Mouse (Mus musculus): ENCODE results near the gene 3110018I06Rik. TPM values are rescaled to one million over a fixed set of nuclear protein-coding genes. Genes with fewer than 3 reads are reported as not detected.
A peak's percentile ranks its signal among the peaks of the same experiment; 100 is the strongest.

Gene 3110018I06Rik
- polyA plus RNA-seq (2016; fragmentation: Nextera tagmentation; extraction: Ambion mirVana): not detected in 2 replicates

DNA sequence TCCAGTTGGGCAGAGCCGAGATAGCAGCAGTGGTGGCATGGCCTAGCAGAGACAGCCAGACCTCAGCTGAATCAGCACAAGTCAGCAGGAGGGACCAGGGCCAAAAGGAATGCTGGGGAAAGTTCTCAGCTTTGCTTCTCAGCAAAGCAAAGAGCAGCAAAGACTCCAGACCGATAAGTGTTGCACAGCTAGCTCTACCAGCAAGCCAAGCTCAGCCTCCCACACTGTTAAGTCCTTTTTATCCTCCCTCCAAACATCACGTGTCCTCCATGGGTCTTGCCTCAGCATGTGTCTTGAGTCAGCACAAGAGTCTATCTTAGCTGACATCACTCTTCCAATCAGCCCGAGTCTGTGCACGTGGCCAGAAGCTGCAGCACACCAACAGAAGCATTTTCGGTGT lies at the start of gene 3110018I06Rik:
TSS of gene 3110018I06Rik (plus strand) at position 262 of the 400 bp plus-strand sequence.
- Histone ChIP-seq H3K4me1 (replicated peaks) (no peaks in the 10 kb centered on the region), H3K36me3 (no peaks in the 10 kb centered on the region), H3K27ac (no peak within 1 kb of the TSS), H3K4me3 (no peak within 1 kb of the TSS), H3K27me3 (ENCODE audit: insufficient read depth, poor library complexity, severe bottlenecking) (no peaks in the 10 kb centered on the region), H3K9me3 (peaks cover 4% of the 10 kb centered on the region; the same call in 1 of the 2 replicates)
- 90% methylated on average over 6 of the region's 6 CpGs for WGBS
- DNase-seq (ENCODE audit: low spot score): no peak

DNA sequence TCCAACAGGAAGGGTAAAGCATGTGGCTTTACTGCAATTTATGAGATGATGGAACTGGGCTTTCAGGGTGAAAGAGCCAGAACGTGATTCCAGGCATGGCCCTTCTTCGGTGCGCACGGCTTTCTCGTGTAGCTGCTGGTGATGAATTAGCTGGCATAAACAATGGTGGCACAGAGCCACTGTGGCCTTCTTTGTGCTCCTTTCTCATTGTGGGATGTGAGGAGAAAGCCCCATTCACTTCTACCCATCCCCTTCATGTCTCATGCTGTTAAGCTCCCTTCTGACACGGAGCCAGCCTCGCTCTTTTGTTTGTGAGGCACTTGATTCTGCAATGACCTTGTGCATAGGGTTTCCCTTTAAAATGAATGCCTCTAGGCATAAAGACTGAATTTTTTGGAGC lies 43.8 kb upstream of the 3110018I06Rik start:
- 51% methylated on average over 7 of the region's 7 CpGs for whole genome bisulfite sequencing

DNA sequence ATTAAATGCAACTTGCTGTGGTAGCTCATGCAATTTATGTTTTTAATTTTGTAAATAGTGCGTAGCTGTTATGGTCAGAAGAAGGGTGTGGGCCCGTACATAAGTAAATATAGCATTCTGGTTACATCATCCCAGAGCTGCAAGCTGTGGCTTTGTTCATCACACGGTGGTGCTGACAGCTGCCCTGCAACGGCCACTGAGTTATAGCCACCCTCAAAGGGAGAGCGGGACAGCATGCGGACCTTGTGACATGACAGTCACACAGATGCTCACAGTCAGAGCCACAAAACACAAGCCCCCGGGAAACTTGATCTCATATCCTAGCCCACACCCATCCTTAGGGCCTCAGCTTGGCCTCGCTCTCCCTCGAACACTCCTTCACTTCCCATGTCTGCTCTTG lies 30.6 kb upstream of the 3110018I06Rik start:
- H3K9me3 ChIP-seq: no peaks in the 10 kb centered on the region
- H3K4me1 ChIP-seq (replicated peaks): peaks cover 10% of the 10 kb centered on the region; the same call in 1 of the 2 replicates
- H3K36me3 ChIP-seq: no peaks in the 10 kb centered on the region
- WGBS: 70% methylated on average over 9 of the region's 9 CpGs
- 0 out of 2 replicates have a peak overlapping the region, but pooled peaks have one; percentile 23 for H3K27ac ChIP-seq
- no peak overlapping the region for H3K4me3 ChIP-seq
- H3K27me3 ChIP-seq (ENCODE audit: insufficient read depth, poor library complexity, severe bottlenecking): 0 out of 2 replicates have a peak, but pooled peaks cover 3% of the 10 kb centered on the region
- DNase-seq (ENCODE audit: low spot score): no peak

More for the DNA sequence above, 43.8 kb upstream of the 3110018I06Rik start:
- no peaks in the 10 kb centered on the region for H3K9me3 ChIP-seq
- H3K36me3 ChIP-seq: no peaks in the 10 kb centered on the region
- H3K27ac ChIP-seq: no peak overlapping the region
- H3K4me1 ChIP-seq (replicated peaks): peaks cover 7% of the 10 kb centered on the region
- H3K4me3 ChIP-seq: no peak overlapping the region
- DNase-seq (ENCODE audit: low spot score): no peak
- no peaks in the 10 kb centered on the region for H3K27me3 ChIP-seq (ENCODE audit: insufficient read depth, poor library complexity, severe bottlenecking)

DNA sequence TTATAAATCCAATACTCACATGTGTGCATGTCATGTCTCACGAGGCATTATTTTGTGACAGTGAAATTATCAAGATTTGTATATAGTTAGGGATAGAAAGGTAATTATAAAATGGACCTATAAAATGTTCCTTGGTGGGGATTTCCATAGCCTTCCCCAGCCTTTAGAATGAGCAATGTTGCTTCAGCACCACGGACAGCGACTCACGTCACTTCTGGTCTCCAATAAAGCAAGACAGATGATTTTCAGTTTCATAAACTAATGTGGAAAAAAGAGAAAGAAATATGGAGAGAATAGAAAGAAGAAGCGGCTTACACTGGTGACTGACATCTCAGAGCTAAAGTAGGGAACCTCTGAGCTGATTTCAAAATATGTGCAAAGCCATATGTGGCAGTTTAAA lies 23.7 kb upstream of the 3110018I06Rik start:
- no peak overlapping the region for H3K4me3 ChIP-seq
- peak; percentile 63 for DNase-seq (ENCODE audit: low spot score)
- no peaks in the 10 kb centered on the region for H3K36me3 ChIP-seq
- H3K27me3 ChIP-seq (ENCODE audit: insufficient read depth, poor library complexity, severe bottlenecking): no peaks in the 10 kb centered on the region
- 27% methylated on average over 5 of the region's 5 CpGs for WGBS
- peaks cover 14% of the 10 kb centered on the region for H3K4me1 ChIP-seq (replicated peaks)
- H3K9me3 ChIP-seq: no peaks in the 10 kb centered on the region
- H3K27ac ChIP-seq: no peak overlapping the region

DNA sequence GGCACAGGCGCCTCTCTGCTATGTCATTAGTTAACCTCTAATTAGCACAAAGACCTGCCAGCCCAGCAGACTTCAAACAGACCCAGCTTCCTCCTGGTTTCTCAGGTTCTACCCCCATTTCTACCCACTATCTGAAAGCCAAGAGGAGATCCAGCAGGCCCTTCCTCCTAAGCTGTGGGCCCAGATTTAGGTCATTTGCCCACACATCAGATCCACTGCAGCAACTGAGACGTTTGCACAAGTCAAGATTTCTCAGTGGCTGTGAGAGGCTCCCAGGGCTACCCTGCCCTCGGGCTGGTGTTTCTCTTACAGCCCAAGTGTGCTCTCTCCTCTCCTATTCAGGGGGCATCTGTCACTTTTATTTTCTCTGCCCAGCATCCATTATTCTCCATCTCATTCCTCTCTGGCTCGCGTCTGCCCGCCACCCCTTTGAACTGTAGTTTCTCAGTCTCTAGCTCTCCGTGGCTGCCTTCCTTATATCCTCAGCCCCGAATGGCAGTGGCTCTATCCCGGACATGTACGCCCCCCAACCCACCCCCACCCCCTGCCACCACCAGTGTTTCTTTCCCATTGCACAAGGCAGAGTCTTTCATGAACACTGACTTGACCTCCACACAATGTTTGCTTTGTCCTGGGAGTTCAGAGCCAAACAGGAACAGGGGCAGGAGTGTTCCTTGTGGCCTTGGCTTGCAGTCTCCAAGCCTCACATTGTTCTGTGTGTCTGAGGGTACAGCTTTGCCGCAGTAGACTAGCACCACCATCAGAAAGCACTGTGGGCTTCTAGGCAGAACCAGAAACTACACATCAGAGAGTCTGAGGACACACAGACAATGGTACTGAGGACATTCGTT lies 11.8 kb upstream of the 3110018I06Rik start:
- no peak overlapping the region for H3K4me3 ChIP-seq
- DNase-seq (ENCODE audit: low spot score): peak; percentile 40
- no peaks in the 10 kb centered on the region for H3K27me3 ChIP-seq (ENCODE audit: insufficient read depth, poor library complexity, severe bottlenecking)
- H3K4me1 ChIP-seq (replicated peaks): peaks cover 34% of the 10 kb centered on the region
- peak overlapping the region; percentile 75 for H3K27ac ChIP-seq
- 38% methylated on average over 12 of the region's 12 CpGs for WGBS
- no peaks in the 10 kb centered on the region for H3K9me3 ChIP-seq
- no peaks in the 10 kb centered on the region for H3K36me3 ChIP-seq

DNA sequence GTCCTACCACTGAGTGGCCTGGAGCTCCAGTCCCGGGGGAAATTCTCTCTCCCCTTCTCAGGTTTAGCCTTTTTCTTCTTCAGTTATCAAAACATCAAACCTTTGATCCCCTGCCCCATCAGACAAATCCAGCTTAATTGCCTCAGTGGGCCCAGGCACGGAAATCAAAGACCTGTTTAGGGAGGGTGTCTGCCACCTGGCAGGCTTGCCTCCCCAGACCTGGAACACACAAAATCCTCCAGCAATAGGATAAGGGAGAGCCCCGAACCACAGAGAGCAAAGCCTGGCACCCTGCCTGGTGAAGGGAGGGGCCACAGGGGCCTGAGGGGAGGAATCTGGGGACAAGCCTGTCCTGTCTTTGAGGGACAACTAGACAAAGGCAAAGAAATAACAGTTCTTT lies 9.1 kb upstream of the 3110018I06Rik start:
- Histone ChIP-seq H3K27ac (peak overlapping the region; percentile 23; the same call in 1 of the 2 replicates), H3K27me3 (ENCODE audit: insufficient read depth, poor library complexity, severe bottlenecking) (no peaks in the 10 kb centered on the region), H3K4me1 (replicated peaks) (peaks cover 34% of the 10 kb centered on the region), H3K4me3 (no peak overlapping the region), H3K9me3 (no peaks in the 10 kb centered on the region), H3K36me3 (no peaks in the 10 kb centered on the region)
- no peak for DNase-seq (ENCODE audit: low spot score)
- 22% methylated on average over 3 of the region's 3 CpGs for WGBS

DNA sequence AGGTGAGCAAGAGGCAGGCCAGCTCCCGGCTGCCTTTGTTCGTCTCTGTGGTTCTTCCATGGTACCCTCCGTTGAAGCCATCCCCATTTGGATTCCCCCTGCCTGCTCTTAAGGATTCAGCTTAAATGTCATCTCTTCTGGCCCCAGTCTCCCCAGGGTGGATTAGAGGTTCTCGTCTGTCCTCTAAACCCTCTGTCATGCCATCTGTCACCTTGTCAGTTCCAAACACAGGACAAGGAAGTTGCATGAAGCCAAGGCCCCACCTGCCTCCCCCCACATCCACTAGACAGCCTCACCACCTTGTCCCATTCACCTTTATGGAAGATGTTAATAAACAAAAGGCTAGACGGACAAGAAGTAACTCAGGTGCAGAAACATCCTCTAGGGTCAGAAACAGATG lies 5.4 kb upstream of the 3110018I06Rik start:
- H3K27ac ChIP-seq: no peak overlapping the region
- H3K9me3 ChIP-seq: peaks cover 4% of the 10 kb centered on the region; the same call in 1 of the 2 replicates
- H3K36me3 ChIP-seq: no peaks in the 10 kb centered on the region
- WGBS: 86% methylated on average over 5 of the region's 5 CpGs
- H3K4me3 ChIP-seq: no peak overlapping the region
- no peak for DNase-seq (ENCODE audit: low spot score)
- peaks cover 9% of the 10 kb centered on the region for H3K4me1 ChIP-seq (replicated peaks)
- H3K27me3 ChIP-seq (ENCODE audit: insufficient read depth, poor library complexity, severe bottlenecking): no peaks in the 10 kb centered on the region

DNA sequence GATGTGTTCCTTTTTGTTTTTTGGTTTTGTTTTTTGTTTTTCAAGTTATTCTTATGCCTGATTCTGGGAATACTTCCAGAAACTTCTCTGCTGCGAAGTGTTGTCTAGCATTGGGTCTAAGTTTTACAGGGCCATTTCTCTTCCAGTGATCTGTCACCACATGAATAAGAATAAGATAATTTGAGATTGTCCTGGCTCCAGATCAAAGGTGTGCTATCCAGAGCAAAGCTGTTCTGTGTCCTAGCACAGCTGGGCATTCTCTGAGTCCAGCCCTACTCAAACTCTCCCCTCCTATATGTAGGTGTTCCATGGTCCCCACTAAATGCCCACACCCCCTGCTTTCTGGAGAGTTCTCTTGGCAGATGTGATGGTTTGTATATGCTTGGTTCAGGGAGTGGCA lies 2.9 kb downstream of the 3110018I06Rik start:
- 98% methylated on average over 1 of the region's 1 CpGs for WGBS
- no peaks in the 10 kb centered on the region for H3K27me3 ChIP-seq (ENCODE audit: insufficient read depth, poor library complexity, severe bottlenecking)
- H3K4me3 ChIP-seq: no peak overlapping the region
- H3K9me3 ChIP-seq: peaks cover 4% of the 10 kb centered on the region; the same call in 1 of the 2 replicates
- no peak for DNase-seq (ENCODE audit: low spot score)
- H3K27ac ChIP-seq: no peak overlapping the region
- no peaks in the 10 kb centered on the region for H3K36me3 ChIP-seq
- no peaks in the 10 kb centered on the region for H3K4me1 ChIP-seq (replicated peaks)

DNA sequence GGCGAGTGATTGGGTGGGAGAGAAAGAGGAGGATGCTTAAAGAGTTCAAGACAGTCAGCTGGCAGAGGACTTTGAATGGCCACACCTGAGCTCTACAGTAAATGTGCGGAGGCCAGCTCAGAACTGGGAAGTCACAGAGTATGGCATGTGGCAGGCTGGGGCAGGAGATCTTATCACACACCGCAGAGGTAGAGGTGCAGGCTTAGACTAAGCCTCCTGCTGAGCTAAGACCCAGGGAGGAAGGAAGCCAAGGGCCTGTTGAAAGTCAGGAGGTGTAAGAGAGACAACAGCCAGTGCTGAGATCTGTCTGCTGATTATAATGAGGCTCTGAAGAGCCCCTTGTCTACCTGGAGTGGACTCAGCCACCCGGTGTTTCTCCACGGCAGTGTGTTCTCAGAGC lies 8.5 kb downstream of the 3110018I06Rik start:
- Histone ChIP-seq H3K27me3 (ENCODE audit: insufficient read depth, poor library complexity, severe bottlenecking) (no peaks in the 10 kb centered on the region), H3K4me3 (no peak overlapping the region), H3K27ac (no peak overlapping the region), H3K4me1 (replicated peaks) (no peaks in the 10 kb centered on the region), H3K36me3 (no peaks in the 10 kb centered on the region), H3K9me3 (no peaks in the 10 kb centered on the region)
- no peak for DNase-seq (ENCODE audit: low spot score)
- 86% methylated on average over 5 of the region's 5 CpGs for WGBS

DNA sequence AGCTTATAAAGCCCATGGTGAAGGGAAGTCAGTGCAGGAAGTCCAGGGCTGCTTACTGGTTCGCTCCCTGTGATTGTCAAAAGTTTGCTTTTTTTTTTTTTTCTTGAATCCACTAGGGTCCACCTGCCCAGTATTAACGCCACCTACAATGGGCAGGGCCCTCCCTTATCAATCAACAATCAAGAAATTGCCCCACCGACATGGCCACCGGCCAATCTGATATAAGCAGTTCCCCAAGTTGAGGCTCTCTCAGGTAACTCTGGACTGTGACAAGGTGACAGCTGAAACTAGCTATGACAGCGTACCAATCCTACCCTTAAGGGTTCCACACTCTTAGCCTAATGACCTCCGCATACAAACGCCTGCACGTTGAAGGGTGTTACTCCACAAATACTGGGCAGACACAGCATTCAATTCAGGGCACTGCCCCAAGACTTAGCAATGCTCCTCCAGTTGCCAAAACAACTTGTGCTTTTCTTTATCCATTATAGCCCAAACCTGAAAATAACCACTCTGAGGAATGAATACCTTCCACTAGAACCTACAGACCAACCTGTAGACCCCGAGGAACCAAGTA lies 21.3 kb downstream of the 3110018I06Rik start:
- no peaks in the 10 kb centered on the region for H3K27me3 ChIP-seq (ENCODE audit: insufficient read depth, poor library complexity, severe bottlenecking)
- H3K36me3 ChIP-seq: no peaks in the 10 kb centered on the region
- no peak for DNase-seq (ENCODE audit: low spot score)
- H3K4me3 ChIP-seq: no peak overlapping the region
- no peak overlapping the region for H3K27ac ChIP-seq
- H3K9me3 ChIP-seq: no peaks in the 10 kb centered on the region
- whole genome bisulfite sequencing: 90% methylated on average over 9 of the region's 9 CpGs
- peaks cover 7% of the 10 kb centered on the region; the same call in 1 of the 2 replicates for H3K4me1 ChIP-seq (replicated peaks)

DNA sequence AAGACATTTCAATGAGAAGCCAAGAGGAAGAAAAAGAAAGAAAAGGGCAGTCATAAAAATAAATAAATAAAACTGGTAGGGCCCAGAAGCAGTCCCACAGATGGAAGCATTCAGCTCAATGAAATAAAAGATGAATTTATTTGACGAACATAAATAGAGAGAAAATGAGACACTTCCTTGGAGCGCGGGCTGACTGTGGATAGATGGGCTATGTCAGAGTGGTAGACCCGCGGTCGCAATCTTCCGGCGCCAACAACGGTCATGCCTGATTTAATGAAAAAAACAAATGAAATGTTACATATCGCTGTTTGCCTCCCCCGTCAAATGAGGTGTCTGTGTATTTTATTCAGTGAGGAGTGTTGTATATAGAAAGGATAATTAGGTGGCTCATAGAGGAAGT lies 22.7 kb downstream of the 3110018I06Rik start:
- Histone ChIP-seq H3K36me3 (no peaks in the 10 kb centered on the region), H3K27me3 (ENCODE audit: insufficient read depth, poor library complexity, severe bottlenecking) (no peaks in the 10 kb centered on the region), H3K4me1 (replicated peaks) (peaks cover 11% of the 10 kb centered on the region), H3K4me3 (no peak overlapping the region), H3K9me3 (no peaks in the 10 kb centered on the region), H3K27ac (no peak overlapping the region)
- 97% methylated on average over 11 of the region's 11 CpGs for WGBS
- no peak for DNase-seq (ENCODE audit: low spot score)

DNA sequence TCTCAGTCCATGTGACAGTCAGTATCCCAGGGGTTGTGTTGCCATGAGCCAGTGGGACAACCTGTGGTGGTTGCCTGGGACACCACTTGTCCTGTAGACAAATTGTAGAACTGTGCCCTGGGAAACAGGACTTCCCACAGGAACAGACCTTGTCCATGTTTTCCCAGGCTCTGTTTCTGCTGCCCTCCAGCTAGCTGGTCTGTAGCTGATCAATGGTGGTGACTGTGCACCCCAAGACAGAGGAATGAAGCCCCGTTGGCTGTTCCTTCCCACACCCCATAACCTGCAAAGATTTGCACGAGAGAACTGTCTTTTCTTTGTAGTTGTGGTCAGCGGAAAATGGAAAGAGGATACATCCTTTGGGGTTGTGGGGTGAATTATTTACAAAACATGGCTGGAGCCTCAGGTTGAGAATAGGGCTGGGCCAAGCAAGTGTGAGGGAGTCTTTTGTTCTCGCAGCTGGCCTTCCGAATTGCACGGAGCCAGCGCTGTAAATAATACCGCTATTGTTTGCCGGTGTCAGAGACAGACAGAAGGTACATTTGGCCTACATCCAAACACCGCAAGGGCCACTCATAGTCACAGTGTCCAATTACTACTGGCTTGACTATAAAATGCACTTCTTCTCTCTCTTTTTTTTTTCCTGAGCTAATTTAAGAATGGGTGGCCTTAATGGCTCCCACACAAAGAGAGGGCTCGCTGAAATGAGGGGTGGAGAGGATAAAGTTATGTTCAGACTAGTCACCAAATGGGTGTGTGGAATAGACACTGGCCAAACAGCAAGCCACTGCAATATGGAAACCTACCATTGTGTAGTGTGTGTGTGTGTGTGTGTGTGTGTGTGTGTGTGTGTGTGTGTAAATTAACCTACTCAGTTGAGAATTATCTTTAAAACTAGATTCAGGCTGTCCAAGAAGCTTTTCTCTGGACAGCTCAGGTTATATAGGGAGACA lies 28.1 kb downstream of the 3110018I06Rik start:
- Histone ChIP-seq H3K9me3 (no peaks in the 10 kb centered on the region), H3K27me3 (ENCODE audit: insufficient read depth, poor library complexity, severe bottlenecking) (no peaks in the 10 kb centered on the region; the same call in 1 of the 2 replicates), H3K36me3 (no peaks in the 10 kb centered on the region), H3K4me1 (replicated peaks) (peaks cover 24% of the 10 kb centered on the region), H3K27ac (peak overlapping the region; percentile 85), H3K4me3 (no peak overlapping the region)
- peak; percentile 56 for DNase-seq (ENCODE audit: low spot score)
- WGBS: 38% methylated on average over 11 of the region's 11 CpGs

Data from hindbrain, embryonic 10.5 days (tissue).